Mouse (Mus musculus) olfactory bulb, adult 2 months (tissue): ENCODE results near the gene Mical1. TPM values are rescaled to one million over a fixed set of nuclear protein-coding genes. Genes with fewer than 3 reads are reported as not detected.

Experiments used
- H3K27ac ChIP-seq: fragments of 200-500 bp; 2 replicates; pipeline ENCODE4 v1.5.1; 2012; ENCODE audit warnings: low read depth, low read length; ENCODE audit not compliant: insufficient read depth
- H3K4me1 ChIP-seq: fragments of 200-500 bp; 2 replicates; pipeline ENCODE4 v1.6.1; 2012; ENCODE audit warnings: low read length; ENCODE audit not compliant: control insufficient read depth, insufficient read depth
- H3K4me3 ChIP-seq: fragments of 200-500 bp; 2 replicates; pipeline ENCODE4 v1.5.1; 2012; ENCODE audit warnings: mild to moderate bottlenecking, low read depth, low read length, moderate library complexity; ENCODE audit not compliant: insufficient read depth
- CTCF ChIP-seq: fragments of 200-500 bp; IDR thresholded peaks from 2 replicates; pipeline ENCODE4 v1.5.1; 2012; ENCODE audit warnings: low read depth, mild to moderate bottlenecking, low read length, moderate library complexity; ENCODE audit not compliant: insufficient read depth
- POLR2A ChIP-seq: fragments of 200-500 bp; IDR thresholded peaks from 2 replicates; pipeline ENCODE4 v1.6.1; 2012; ENCODE audit warnings: mild to moderate bottlenecking, low read depth, low read length, moderate library complexity; ENCODE audit not compliant: insufficient read depth
- WGBS: fragments of 180-500 bp; shearing (Covaris S2); methylation state at CpG from one replicate; pipeline ENCODE4 v1.1.7; 2018; 5-methylcytosine and 5-hydroxymethylcytosine counted together
- polyA plus RNA-seq: library from polyadenylated mRNA; stranded (reverse); fragments of >200 nt; gene quantifications from 2 replicates; pipeline ENCODE4 v1.2.4, GENCODE M21; 2012; ENCODE audit warnings: low replicate concordance; ENCODE audit not compliant: missing spikeins, insufficient read depth, insufficient read length

Gene Mical1
- polyA plus RNA-seq, 1 experiment = not detected

GRCm38 (mm10) chr10:41509160-41509559 lies 33.0 kb downstream of the Mical1 start:
- Histone ChIP-seq H3K4me3 (no peak overlapping the region), H3K27ac (no peak overlapping the region), H3K4me1 (no peaks in the 10 kb centered on the region)
- TF ChIP-seq POLR2A (no peak), CTCF (no peak)
- WGBS = 54% methylated on average over 2 of the region's 2 CpGs

DNA sequence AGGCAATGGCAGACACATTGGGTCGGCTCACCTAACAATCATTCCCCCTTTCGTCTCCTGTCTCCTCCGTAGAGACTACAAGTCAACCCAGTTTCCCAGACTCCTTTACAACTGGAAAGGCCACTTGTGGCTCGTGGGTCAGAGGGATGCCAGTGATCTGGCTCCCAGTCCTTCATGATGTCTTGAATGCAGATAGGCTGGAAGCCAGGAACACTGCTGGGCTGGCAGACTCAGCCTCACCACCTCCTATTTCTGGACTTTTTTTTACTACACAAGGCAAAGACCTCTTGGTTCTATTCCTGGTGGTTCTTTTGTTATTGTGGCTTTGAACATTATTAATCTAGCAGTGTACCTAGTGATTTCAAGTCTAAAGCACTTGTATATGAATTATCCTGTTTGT lies 38.2 kb downstream of the Mical1 start:
- no peak overlapping the region for H3K27ac ChIP-seq
- H3K4me1 ChIP-seq = no peaks in the 10 kb centered on the region
- 79% methylated on average over 4 of the region's 4 CpGs for WGBS
- no peak for TF ChIP-seq POLR2A
- no peak for TF ChIP-seq CTCF
- no peak overlapping the region for H3K4me3 ChIP-seq

DNA sequence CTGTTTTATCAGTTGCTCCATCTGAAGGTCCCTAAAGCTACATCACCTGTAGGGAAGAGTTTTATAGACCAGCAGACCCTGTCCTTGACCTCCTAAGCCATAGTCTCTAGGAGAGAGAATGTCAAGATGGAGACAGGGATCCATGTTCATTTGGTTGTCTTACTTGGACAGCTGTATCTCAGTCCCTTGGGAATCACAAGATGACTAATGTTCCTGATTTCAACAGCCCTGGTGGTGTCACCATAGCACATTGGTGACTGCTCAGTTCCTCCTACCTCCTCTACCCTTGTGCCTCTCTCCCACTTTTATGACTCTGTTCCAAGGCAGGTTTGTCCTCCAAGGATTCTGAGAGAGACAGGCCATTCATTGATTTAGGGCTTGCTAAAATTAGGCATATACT lies 38.8 kb downstream of the Mical1 start:
- no peak overlapping the region for H3K27ac ChIP-seq
- no peak overlapping the region for H3K4me3 ChIP-seq
- no peak for TF ChIP-seq POLR2A
- no peak for TF ChIP-seq CTCF
- H3K4me1 ChIP-seq = no peaks in the 10 kb centered on the region

GRCm38 (mm10) chr10:41518508-41518980 lies 42.4 kb downstream of the Mical1 start:
- WGBS = under 1% methylated on average over 23 of the region's 23 CpGs
- H3K27ac ChIP-seq = peak overlapping the region; percentile 87
- TF ChIP-seq CTCF = no peak; the same call in 1 of the 2 replicates
- TF ChIP-seq POLR2A = no peak
- H3K4me1 ChIP-seq = 0 out of 2 replicates have a peak, but pooled peaks cover 2% of the 10 kb centered on the region
- H3K4me3 ChIP-seq = peak overlapping the region; percentile 84

GRCm38 (mm10) chr10:41518981-41519618 lies 43.0 kb downstream of the Mical1 start, which contains the start of gene Cd164:
Gene Cd164, plus strand, starts transcription at chr10:41519414.
- H3K4me1 ChIP-seq = 0 out of 2 replicates have a peak, but pooled peaks cover 2% of the 10 kb centered on the region
- TF ChIP-seq POLR2A = peak; percentile 64
- TF ChIP-seq CTCF = no peak
- peak within 1 kb of the TSS; percentile 84 for H3K4me3 ChIP-seq
- WGBS = under 1% methylated on average over 69 of the region's 69 CpGs
- peak within 1 kb of the TSS; percentile 100 for H3K27ac ChIP-seq

- WGBS = under 1% methylated on average over 65 of the region's 65 CpGs
- Histone ChIP-seq H3K4me1 (0 out of 2 replicates have a peak, but pooled peaks cover 2% of the 10 kb centered on the region), H3K4me3 (peak overlapping the region; percentile 84), H3K27ac (peak overlapping the region; percentile 72)
- TF ChIP-seq CTCF = no peak
- TF ChIP-seq POLR2A = no peak
These were observed 43.7 kb downstream of the Mical1 start for GRCm38 (mm10) chr10:41519640-41520409.

- H3K4me1 ChIP-seq = 0 out of 2 replicates have a peak, but pooled peaks cover 2% of the 10 kb centered on the region
- H3K27ac ChIP-seq = no peak overlapping the region
- no peak overlapping the region for H3K4me3 ChIP-seq
- WGBS = 3% methylated on average over 5 of the region's 5 CpGs
- TF ChIP-seq CTCF (no peak), POLR2A (no peak)
These were observed 44.2 kb downstream of the Mical1 start for GRCm38 (mm10) chr10:41520410-41520673.

- WGBS = 72% methylated on average over 3 of the region's 3 CpGs
- H3K4me1 ChIP-seq = 0 out of 2 replicates have a peak, but pooled peaks cover 2% of the 10 kb centered on the region
- H3K4me3 ChIP-seq = no peak overlapping the region
- no peak overlapping the region for H3K27ac ChIP-seq
- TF ChIP-seq CTCF (no peak), POLR2A (no peak)
These were observed 47.3 kb downstream of the Mical1 start for GRCm38 (mm10) chr10:41523386-41523785.

DNA sequence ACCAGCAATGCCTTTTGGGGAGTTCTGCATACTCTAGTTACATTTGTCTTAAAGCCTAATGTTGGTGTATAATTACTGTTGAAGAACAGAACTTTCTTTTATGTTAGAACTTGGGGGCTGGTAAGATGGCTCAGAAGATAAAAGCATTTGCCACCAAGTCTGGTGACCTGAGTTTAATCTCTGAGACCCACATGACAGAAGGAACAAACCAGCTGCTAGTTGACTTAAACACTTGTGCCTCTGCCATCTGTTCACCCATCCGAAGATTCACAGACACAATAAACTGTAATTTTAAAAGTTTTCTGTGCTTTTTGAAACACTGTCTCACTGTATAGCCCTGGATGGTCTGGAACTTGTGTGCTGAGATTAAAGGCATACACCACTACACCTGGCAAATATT lies 49.6 kb downstream of the Mical1 start:
- H3K27ac ChIP-seq = no peak overlapping the region
- no peak for TF ChIP-seq POLR2A
- no peak for TF ChIP-seq CTCF
- 53% methylated on average over 1 of the region's 1 CpGs for WGBS
- H3K4me3 ChIP-seq = no peak overlapping the region
- H3K4me1 ChIP-seq = 0 out of 2 replicates have a peak, but pooled peaks cover 2% of the 10 kb centered on the region
